Mouse (Mus musculus) forebrain, embryonic 13.5 days (tissue): ENCODE results near the gene Cir1. TPM values are rescaled to one million over a fixed set of nuclear protein-coding genes. Genes with fewer than 3 reads are reported as not detected.
A peak's percentile ranks its signal among the peaks of the same experiment; 100 is the strongest.

Experiments used
- ATAC-seq: fragments of 200-750 bp; cut with Nextera tagmentation; 2 replicates; pipeline ENCODE4 v1.8.0; 2017
- H3K27ac ChIP-seq: fragments of 300-500 bp; sonication (generic); 2 replicates; pipeline ENCODE4 v1.5.1; 2015; ENCODE audit warnings: inconsistent platforms, mild to moderate bottlenecking, moderate library complexity
- H3K27me3 ChIP-seq: fragments of 300-500 bp; sonication (generic); 2 replicates; pipeline ENCODE4 v1.6.1; 2015; ENCODE audit warnings: mild to moderate bottlenecking, inconsistent platforms
- H3K36me3 ChIP-seq: fragments of 300-500 bp; sonication (generic); 2 replicates; pipeline ENCODE4 v1.6.1; 2015; ENCODE audit warnings: mild to moderate bottlenecking, inconsistent platforms; ENCODE audit not compliant: poor library complexity, severe bottlenecking
- H3K4me1 ChIP-seq: fragments of 300-500 bp; sonication (generic); 2 replicates; pipeline ENCODE4 v1.6.1; 2015; ENCODE audit warnings: inconsistent platforms
- H3K4me2 ChIP-seq: fragments of 300-500 bp; sonication (generic); 2 replicates; pipeline ENCODE4 v1.6.1; 2015; ENCODE audit warnings: inconsistent platforms, mild to moderate bottlenecking, moderate library complexity
- H3K4me3 ChIP-seq: fragments of 300-500 bp; sonication (generic); 2 replicates; pipeline ENCODE4 v1.5.1; 2015; ENCODE audit warnings: mild to moderate bottlenecking, inconsistent platforms
- H3K9ac ChIP-seq: fragments of 300-500 bp; sonication (generic); 2 replicates; pipeline ENCODE4 v1.6.1; 2015; ENCODE audit warnings: mild to moderate bottlenecking, inconsistent platforms
- H3K9me3 ChIP-seq: fragments of 300-500 bp; sonication (generic); replicated peaks from 2 replicates; pipeline ENCODE4 v1.6.1; 2016; ENCODE audit warnings: inconsistent platforms
- WGBS: fragments of 180-500 bp; shearing (Covaris S2); methylation state at CpG from one replicate; pipeline ENCODE4 v1.1.7; 2015; 5-methylcytosine and 5-hydroxymethylcytosine counted together
- polyA plus RNA-seq: library from polyadenylated mRNA; unstranded; fragments of >200 nt; fragmentation: Nextera tagmentation; extraction: Ambion mirVana; gene quantifications from 2 replicates; pipeline ENCODE4 v1.2.1, GENCODE M21; 2015

The Cir1 gene
- polyA plus RNA-seq, 1 experiment from 2014 or later, result 30.2 TPM

GRCm38 (mm10) chr2:73298154-73298553 is 14.3 kb downstream of the Cir1 start:
- H3K27me3 ChIP-seq, result no peaks in the 10 kb centered on the region
- no peak overlapping the region for H3K9ac ChIP-seq
- no peak overlapping the region for H3K4me3 ChIP-seq
- no peak overlapping the region for H3K4me2 ChIP-seq
- no peaks in the 10 kb centered on the region for H3K9me3 ChIP-seq
- H3K4me1 ChIP-seq, result no peaks in the 10 kb centered on the region
- peaks cover 28% of the 10 kb centered on the region for H3K36me3 ChIP-seq
- H3K27ac ChIP-seq, result no peak overlapping the region
- ATAC-seq, result no peak
- WGBS, result 79% methylated on average over 7 of the region's 7 CpGs

GRCm38 (mm10) chr2:73295023-73295422 is 17.5 kb downstream of the Cir1 start:
- ATAC-seq, result no peak
- Histone ChIP-seq H3K9me3 (no peaks in the 10 kb centered on the region), H3K4me2 (no peak overlapping the region), H3K27me3 (no peaks in the 10 kb centered on the region), H3K4me1 (no peaks in the 10 kb centered on the region), H3K36me3 (peaks cover 31% of the 10 kb centered on the region), H3K27ac (no peak overlapping the region), H3K9ac (no peak overlapping the region), H3K4me3 (no peak overlapping the region)
- 84% methylated on average over 7 of the region's 7 CpGs for WGBS

- Histone ChIP-seq H3K9me3 (no peaks in the 10 kb centered on the region), H3K4me2 (no peak overlapping the region), H3K4me1 (no peaks in the 10 kb centered on the region), H3K36me3 (peaks cover 32% of the 10 kb centered on the region), H3K27me3 (no peaks in the 10 kb centered on the region), H3K9ac (no peak overlapping the region), H3K27ac (no peak overlapping the region), H3K4me3 (no peak overlapping the region)
- 90% methylated on average over 4 of the region's 4 CpGs for WGBS
- ATAC-seq, result no peak
These were observed 21.4 kb downstream of the Cir1 start for GRCm38 (mm10) chr2:73291130-73291529.

- Histone ChIP-seq H3K4me2 (no peak overlapping the region), H3K4me1 (peaks cover 8% of the 10 kb centered on the region), H3K27ac (no peak overlapping the region), H3K9me3 (no peaks in the 10 kb centered on the region), H3K36me3 (peaks cover 15% of the 10 kb centered on the region; the same call in 1 of the 2 replicates), H3K9ac (no peak overlapping the region), H3K27me3 (peaks cover 16% of the 10 kb centered on the region; the same call in 1 of the 2 replicates), H3K4me3 (no peak overlapping the region)
- no peak for ATAC-seq
- 9% methylated on average over 2 of the region's 2 CpGs for WGBS
These were observed 26.9 kb downstream of the Cir1 start for GRCm38 (mm10) chr2:73285630-73286029.

GRCm38 (mm10) chr2:73281707-73282106 is 30.8 kb downstream of the Cir1 start:
- 6% methylated on average over 7 of the region's 7 CpGs for WGBS
- H3K27me3 ChIP-seq, result peaks cover 47% of the 10 kb centered on the region
- H3K36me3 ChIP-seq, result 0 out of 2 replicates have a peak, but pooled peaks cover 4% of the 10 kb centered on the region
- H3K9me3 ChIP-seq, result no peaks in the 10 kb centered on the region
- H3K4me1 ChIP-seq, result peaks cover 40% of the 10 kb centered on the region
- no peak overlapping the region for H3K9ac ChIP-seq
- ATAC-seq, result no peak
- H3K4me3 ChIP-seq, result no peak overlapping the region
- no peak overlapping the region for H3K27ac ChIP-seq
- H3K4me2 ChIP-seq, result no peak overlapping the region

- Histone ChIP-seq H3K4me3 (peak overlapping the region; percentile 19), H3K27me3 (peaks cover 50% of the 10 kb centered on the region), H3K4me2 (peak overlapping the region; percentile 53), H3K9ac (peak overlapping the region; percentile 50), H3K4me1 (peaks cover 40% of the 10 kb centered on the region), H3K9me3 (no peaks in the 10 kb centered on the region), H3K36me3 (no peaks in the 10 kb centered on the region), H3K27ac (no peak overlapping the region)
- WGBS, result 7% methylated on average over 22 of the region's 22 CpGs
- no peak for ATAC-seq
These were observed 31.3 kb downstream of the Cir1 start for GRCm38 (mm10) chr2:73281048-73281661.

- Histone ChIP-seq H3K27me3 (peaks cover 53% of the 10 kb centered on the region), H3K9ac (peak overlapping the region; percentile 50), H3K4me1 (peaks cover 40% of the 10 kb centered on the region), H3K9me3 (no peaks in the 10 kb centered on the region), H3K4me2 (peak overlapping the region; percentile 53), H3K4me3 (peak overlapping the region; percentile 19), H3K36me3 (no peaks in the 10 kb centered on the region), H3K27ac (0 out of 2 replicates have a peak overlapping the region, but pooled peaks have one; percentile 12)
- 1% methylated on average over 33 of the region's 33 CpGs for WGBS
- ATAC-seq, result no peak
These were observed 32.0 kb downstream of the Cir1 start for GRCm38 (mm10) chr2:73280356-73281047.

GRCm38 (mm10) chr2:73279271-73280038 is 33.0 kb downstream of the Cir1 start:
- 2% methylated on average over 29 of the region's 31 CpGs for WGBS
- Histone ChIP-seq H3K27me3 (peaks cover 57% of the 10 kb centered on the region), H3K27ac (peak overlapping the region; percentile 80), H3K4me1 (peaks cover 42% of the 10 kb centered on the region), H3K9me3 (no peaks in the 10 kb centered on the region), H3K4me2 (peak overlapping the region; percentile 53), H3K36me3 (peaks cover under 1% of the 10 kb centered on the region; the same call in 1 of the 2 replicates), H3K4me3 (peak overlapping the region; percentile 25), H3K9ac (peak overlapping the region; percentile 54)
- no peak; the same call in 1 of the 2 replicates for ATAC-seq

GRCm38 (mm10) chr2:73278869-73279268 is 33.6 kb downstream of the Cir1 start:
- peaks cover 7% of the 10 kb centered on the region for H3K36me3 ChIP-seq
- peaks cover 47% of the 10 kb centered on the region for H3K4me1 ChIP-seq
- H3K4me2 ChIP-seq, result peak overlapping the region; percentile 53
- peak overlapping the region; percentile 80 for H3K27ac ChIP-seq
- peak overlapping the region; percentile 54 for H3K9ac ChIP-seq
- peak overlapping the region; percentile 25 for H3K4me3 ChIP-seq
- under 1% methylated on average over 17 of the region's 17 CpGs for WGBS
- peak; percentile 40 for ATAC-seq
- peaks cover 63% of the 10 kb centered on the region for H3K27me3 ChIP-seq
- no peaks in the 10 kb centered on the region for H3K9me3 ChIP-seq

GRCm38 (mm10) chr2:73278131-73278854 is 34.2 kb downstream of the Cir1 start:
- Histone ChIP-seq H3K4me2 (peak overlapping the region; percentile 61), H3K9ac (peak overlapping the region; percentile 73), H3K27me3 (peaks cover 69% of the 10 kb centered on the region), H3K4me3 (peak overlapping the region; percentile 41), H3K9me3 (no peaks in the 10 kb centered on the region), H3K27ac (peak overlapping the region; percentile 90), H3K4me1 (peaks cover 52% of the 10 kb centered on the region), H3K36me3 (peaks cover 13% of the 10 kb centered on the region)
- under 1% methylated on average over 20 of the region's 20 CpGs for WGBS
- ATAC-seq, result peak; percentile 63

- Histone ChIP-seq H3K4me2 (peak overlapping the region; percentile 61), H3K27me3 (peaks cover 75% of the 10 kb centered on the region), H3K9ac (peak overlapping the region; percentile 73), H3K36me3 (peaks cover 13% of the 10 kb centered on the region), H3K4me1 (peaks cover 58% of the 10 kb centered on the region), H3K27ac (peak overlapping the region; percentile 90), H3K9me3 (no peaks in the 10 kb centered on the region), H3K4me3 (peak overlapping the region; percentile 41)
- no peak for ATAC-seq
- 2% methylated on average over 18 of the region's 18 CpGs for WGBS
These were observed 34.8 kb downstream of the Cir1 start for GRCm38 (mm10) chr2:73277709-73278075.
